Mouse (Mus musculus) liver, embryonic 16.5 days (tissue): ENCODE results near the gene Fnip2. TPM values are rescaled to one million over a fixed set of nuclear protein-coding genes. Genes with fewer than 3 reads are reported as not detected.
"Not testable (repeated sequence)": the region's sequence is repeated elsewhere in the genome, so short reads cannot be mapped to it uniquely, and the experiment has no call there.

Experiments used
- ATAC-seq: fragments of 200-750 bp; cut with Nextera tagmentation; 2 replicates; pipeline ENCODE4 v1.8.0; 2017; ENCODE audit warnings: low read depth, mild to moderate bottlenecking, moderate number of reproducible peaks, moderate library complexity
- H3K27ac ChIP-seq: fragments of 300-500 bp; sonication (generic); 2 replicates; pipeline ENCODE4 v1.5.1; 2014; ENCODE audit warnings: mild to moderate bottlenecking, low read length
- H3K27me3 ChIP-seq: fragments of 300-500 bp; sonication (generic); 2 replicates; pipeline ENCODE4 v1.6.1; 2014; ENCODE audit warnings: low read depth, low read length, mixed read lengths; ENCODE audit not compliant: control insufficient read depth, insufficient read depth
- H3K36me3 ChIP-seq: fragments of 300-500 bp; sonication (generic); 2 replicates; pipeline ENCODE4 v1.6.1; 2014; ENCODE audit warnings: mild to moderate bottlenecking; ENCODE audit not compliant: control insufficient read depth, insufficient read depth
- H3K4me1 ChIP-seq: fragments of 300-500 bp; sonication (generic); 2 replicates; pipeline ENCODE4 v1.6.1; 2014; ENCODE audit warnings: low read depth, low read length, mixed read lengths; ENCODE audit not compliant: control insufficient read depth
- H3K4me2 ChIP-seq: fragments of 300-500 bp; sonication (generic); 2 replicates; pipeline ENCODE4 v1.6.1; 2014; ENCODE audit warnings: low read depth, low read length, mixed read lengths
- H3K4me3 ChIP-seq: fragments of 300-500 bp; sonication (generic); 2 replicates; pipeline ENCODE4 v1.5.1; 2014; ENCODE audit warnings: low read depth, mild to moderate bottlenecking, low read length
- H3K9ac ChIP-seq: fragments of 300-500 bp; sonication (generic); 2 replicates; pipeline ENCODE4 v1.6.1; 2014; ENCODE audit warnings: low read depth, low read length
- H3K9me3 ChIP-seq: fragments of 300-500 bp; sonication (generic); replicated peaks from 2 replicates; pipeline ENCODE4 v1.6.1; 2016; ENCODE audit warnings: low read length; ENCODE audit not compliant: control insufficient read depth
- WGBS: fragments of 180-500 bp; shearing (Covaris S2); extraction: QIAGEN DNeasy Blood & Tissue Kit; methylation state at CpG from one replicate; pipeline ENCODE4 v1.1.7; 2014; ENCODE audit not compliant: insufficient replicate concordance; 5-methylcytosine and 5-hydroxymethylcytosine counted together
- polyA plus RNA-seq: library from polyadenylated mRNA; unstranded; fragments of >200 nt; fragmentation: Nextera tagmentation; extraction: Ambion mirVana; gene quantifications from 2 replicates; pipeline ENCODE4 v1.2.1, GENCODE M21; 2015

Gene Fnip2
- polyA plus RNA-seq, 1 experiment from 2014 or later = 3.5 TPM

DNA sequence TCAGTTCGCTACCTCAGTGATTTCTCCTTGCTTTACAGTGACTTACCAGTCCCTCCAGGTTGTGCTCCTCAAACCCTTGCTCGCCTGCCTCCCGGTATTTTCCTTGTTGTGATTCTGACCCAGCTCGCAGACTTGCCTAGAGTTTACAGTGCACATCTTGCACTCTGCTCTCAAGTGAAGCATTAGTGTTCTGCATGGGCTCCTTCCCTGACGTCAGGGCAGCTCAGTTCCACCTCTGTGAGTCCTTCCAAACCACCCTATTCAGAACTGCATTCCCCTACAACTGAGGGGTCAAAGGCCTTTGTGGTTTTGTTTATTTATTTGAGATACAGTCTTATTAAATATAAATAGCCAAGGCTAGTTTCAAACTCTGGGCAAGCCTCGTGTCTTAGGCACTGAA is 10.6 kb upstream of the Fnip2 start:
- Histone ChIP-seq H3K4me3 (no peak overlapping the region), H3K4me1 (peaks cover 52% of the 10 kb centered on the region), H3K27me3 (no peaks in the 10 kb centered on the region), H3K4me2 (no peak overlapping the region), H3K9me3 (no peaks in the 10 kb centered on the region), H3K9ac (no peak overlapping the region), H3K27ac (peak overlapping the region; percentile 54), H3K36me3 (no peaks in the 10 kb centered on the region)
- ATAC-seq = no peak
- WGBS = 74% methylated on average over 6 of the region's 6 CpGs

GRCm38 (mm10) chr3:79577606-79578005 is 10.0 kb upstream of the Fnip2 start:
- H3K4me3 ChIP-seq = no peak overlapping the region
- ATAC-seq = no peak
- H3K27me3 ChIP-seq = no peaks in the 10 kb centered on the region
- no peaks in the 10 kb centered on the region for H3K9me3 ChIP-seq
- H3K27ac ChIP-seq = peak overlapping the region; percentile 54; the same call in 1 of the 2 replicates
- H3K4me1 ChIP-seq = peaks cover 56% of the 10 kb centered on the region
- 75% methylated on average over 6 of the region's 6 CpGs for WGBS
- no peaks in the 10 kb centered on the region for H3K36me3 ChIP-seq
- no peak overlapping the region for H3K4me2 ChIP-seq
- H3K9ac ChIP-seq = no peak overlapping the region

GRCm38 (mm10) chr3:79576865-79577264 is 9.3 kb upstream of the Fnip2 start:
- Histone ChIP-seq H3K9me3 (no peaks in the 10 kb centered on the region), H3K4me1 (peaks cover 58% of the 10 kb centered on the region), H3K27ac (peak overlapping the region; percentile 41), H3K4me3 (no peak overlapping the region), H3K27me3 (no peaks in the 10 kb centered on the region), H3K9ac (no peak overlapping the region), H3K4me2 (no peak overlapping the region), H3K36me3 (no peaks in the 10 kb centered on the region)
- WGBS = 37% methylated on average over 5 of the region's 5 CpGs
- no peak for ATAC-seq

GRCm38 (mm10) chr3:79576468-79576816 is 8.8 kb upstream of the Fnip2 start:
- Histone ChIP-seq H3K4me1 (peaks cover 55% of the 10 kb centered on the region), H3K27me3 (no peaks in the 10 kb centered on the region), H3K4me3 (no peak overlapping the region), H3K9me3 (no peaks in the 10 kb centered on the region), H3K36me3 (no peaks in the 10 kb centered on the region), H3K9ac (no peak overlapping the region), H3K4me2 (no peak overlapping the region), H3K27ac (peak overlapping the region; percentile 41)
- 30% methylated on average over 3 of the region's 3 CpGs for WGBS
- ATAC-seq = no peak

GRCm38 (mm10) chr3:79575576-79576467 is 8.2 kb upstream of the Fnip2 start:
- H3K36me3 ChIP-seq = no peaks in the 10 kb centered on the region
- ATAC-seq = no peak
- H3K4me2 ChIP-seq = no peak overlapping the region
- 56% methylated on average over 10 of the region's 10 CpGs for WGBS
- H3K9ac ChIP-seq = no peak overlapping the region
- H3K9me3 ChIP-seq = no peaks in the 10 kb centered on the region
- H3K27ac ChIP-seq = no peak overlapping the region; the same call in 1 of the 2 replicates
- no peaks in the 10 kb centered on the region for H3K27me3 ChIP-seq
- peaks cover 49% of the 10 kb centered on the region for H3K4me1 ChIP-seq
- no peak overlapping the region for H3K4me3 ChIP-seq

GRCm38 (mm10) chr3:79574336-79574735 is 6.7 kb upstream of the Fnip2 start:
- WGBS = 16% methylated on average over 3 of the region's 3 CpGs
- Histone ChIP-seq H3K36me3 (no peaks in the 10 kb centered on the region), H3K9me3 (no peaks in the 10 kb centered on the region), H3K27ac (peak overlapping the region; percentile 99), H3K9ac (peak overlapping the region; percentile 63), H3K4me2 (peak overlapping the region; percentile 72), H3K4me1 (peaks cover 40% of the 10 kb centered on the region), H3K27me3 (no peaks in the 10 kb centered on the region), H3K4me3 (peak overlapping the region; percentile 35)
- peak; percentile 98 for ATAC-seq

DNA sequence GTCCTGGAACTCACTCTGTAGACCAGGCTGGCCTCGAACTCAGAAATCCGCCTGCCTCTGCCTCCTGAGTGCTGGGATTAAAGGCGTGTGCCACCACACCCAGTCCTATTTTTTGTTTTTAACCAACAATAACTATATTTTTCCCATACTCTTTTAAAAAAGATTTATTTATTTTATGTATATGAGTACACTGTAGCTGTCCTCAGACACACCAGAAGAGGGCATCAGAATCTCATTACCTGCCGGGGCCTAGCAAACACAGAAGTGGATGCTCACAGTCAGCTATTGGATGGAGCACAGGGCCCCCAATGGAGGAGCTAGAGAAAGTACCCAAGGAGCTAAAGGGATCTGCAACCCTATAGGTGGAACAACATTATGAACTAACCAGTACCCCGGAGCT is 5.8 kb upstream of the Fnip2 start:
- not testable (repeated sequence) for H3K4me3 ChIP-seq, H3K27ac ChIP-seq, H3K36me3 ChIP-seq, H3K9me3 ChIP-seq, H3K9ac ChIP-seq, ATAC-seq, H3K27me3 ChIP-seq, H3K4me2 ChIP-seq
- 82% methylated on average over 5 of the region's 5 CpGs for WGBS
- H3K4me1 ChIP-seq = peaks cover 41% of the 10 kb centered on the region

GRCm38 (mm10) chr3:79572399-79572798 is 4.8 kb upstream of the Fnip2 start:
- 46% methylated on average over 3 of the region's 3 CpGs for WGBS
- no peak overlapping the region for H3K4me3 ChIP-seq
- ATAC-seq = no peak
- no peak overlapping the region for H3K4me2 ChIP-seq
- H3K36me3 ChIP-seq = no peaks in the 10 kb centered on the region
- H3K4me1 ChIP-seq = peaks cover 42% of the 10 kb centered on the region
- H3K9ac ChIP-seq = no peak overlapping the region
- no peaks in the 10 kb centered on the region for H3K9me3 ChIP-seq
- no peaks in the 10 kb centered on the region for H3K27me3 ChIP-seq
- H3K27ac ChIP-seq = 0 out of 2 replicates have a peak overlapping the region, but pooled peaks have one; percentile 29

- WGBS = 69% methylated on average over 3 of the region's 3 CpGs
- no peak for ATAC-seq
- Histone ChIP-seq H3K27me3 (no peaks in the 10 kb centered on the region), H3K4me1 (peaks cover 36% of the 10 kb centered on the region), H3K4me3 (no peak overlapping the region), H3K9ac (no peak overlapping the region), H3K4me2 (no peak overlapping the region), H3K36me3 (no peaks in the 10 kb centered on the region), H3K9me3 (no peaks in the 10 kb centered on the region), H3K27ac (no peak overlapping the region)
These were observed 1.7 kb upstream of the Fnip2 start for GRCm38 (mm10) chr3:79569351-79569681.
